Mouse (Mus musculus) heart, adult 2 months (tissue): ENCODE measurements around the gene Prelid1.

Experiments used
- CTCF ChIP-seq: fragments of 200-600 bp; IDR thresholded peaks from 2 replicates; pipeline ENCODE4 v1.8.1; 2022; ENCODE audit warnings: antibody characterized with exemption, mild to moderate bottlenecking, moderate library complexity
- EP300 ChIP-seq: fragments of 200-500 bp; IDR thresholded peaks from 2 replicates; pipeline ENCODE4 v1.6.1; 2011; ENCODE audit warnings: low read depth, low read length, control low read depth; ENCODE audit not compliant: insufficient read depth
- POLR2A ChIP-seq: fragments of 200-500 bp; IDR thresholded peaks from 2 replicates; pipeline ENCODE4 v1.6.1; 2011; ENCODE audit warnings: mild to moderate bottlenecking, low read depth, low read length, control low read depth; ENCODE audit not compliant: insufficient read depth

GRCm38 (mm10) chr13:55361145-55361544 is 40.8 kb downstream of the Prelid1 start:
- TF ChIP-seq CTCF (no peak), POLR2A (no peak), EP300 (no peak)
